Mouse (Mus musculus) Patski (cell line): ENCODE measurements around the gene Ocm. TPM values are rescaled to one million over a fixed set of nuclear protein-coding genes. Genes with fewer than 3 reads are reported as not detected.
A peak's percentile ranks its signal among the peaks of the same experiment; 100 is the strongest.

Source experiments
- ATAC-seq: fragments of 100-300 bp; one replicate; pipeline ENCODE4 v1.8.0; 2021
- CTCF ChIA-PET: fragments of 350-600 bp; sonication (Branson Sonifier 250); formaldehyde crosslinking; loops from one replicate; lab custom pipeline; 2022; ENCODE audit warnings: inconsistent platforms; lab: Charles Lee
- POLR2A ChIA-PET: fragments of 350-600 bp; sonication (Branson Sonifier 250); formaldehyde crosslinking; loops from one replicate; lab custom pipeline; 2022; ENCODE audit warnings: antibody characterized with exemption, inconsistent platforms; lab: Charles Lee
- DNase-seq: peaks from one replicate; pipeline ENCODE4 v3.0.0-alpha.2; 2011; ENCODE audit warnings: low read depth, low spot score
- H3K27me3 ChIP-seq: fragments of 371-371 bp; one replicate; pipeline ENCODE4 v1.5.1; 2021
- CTCF ChIP-seq: fragments of 100-300 bp; IDR thresholded peaks from one replicate; pipeline ENCODE4 v1.5.1; 2021
- in situ Hi-C: fragments of 300-500 bp; cut with MboI; formaldehyde crosslinking; loops from 3 replicates; pipeline ENCODE4 v1.11.1; 2018; ENCODE audit warnings: low pct_unique_long_range_greater_than_20kb, mixed read lengths
- polyA plus RNA-seq: library from polyadenylated mRNA; unstranded; gene quantifications from one replicate; pipeline ENCODE4 v1.2.3, GENCODE M21; 2021

Gene Ocm
- polyA plus RNA-seq, 1 experiment from 2014 or later = not detected

DNA sequence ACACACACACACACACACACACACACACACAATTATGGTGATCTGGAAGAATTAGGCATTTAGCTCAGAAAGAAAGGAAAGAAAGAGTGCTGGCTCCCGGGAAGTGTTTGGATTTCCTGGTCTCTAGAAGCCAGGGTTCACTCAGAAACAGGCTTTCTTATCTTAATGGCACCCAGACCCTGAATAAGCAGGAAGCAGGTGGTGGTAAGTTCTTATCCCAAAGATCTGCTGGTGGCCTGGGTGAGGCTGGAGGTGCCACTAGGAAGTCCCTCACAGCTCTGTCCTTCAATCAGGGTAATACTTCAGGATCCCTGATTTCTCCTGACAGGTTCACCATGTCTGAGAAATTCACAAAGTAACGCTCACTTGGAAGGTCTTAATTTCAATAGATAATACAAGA lies 44.1 kb downstream of the Ocm start:
- no peak for ATAC-seq
- no peaks in the 10 kb centered on the region for H3K27me3 ChIP-seq
- ChIA-PET POLR2A (interaction anchor here (0.7 kb wide), 1 partner anchor 277 kb away, joined by 3 read pairs; no protein-coding TSS in a partner anchor), CTCF (interaction anchor here (1.0 kb wide), 1 partner anchor 12 kb away, joined by 3 read pairs; no protein-coding TSS in a partner anchor)
- DNase-seq = no peak
- no peak for TF ChIP-seq CTCF
- in situ Hi-C loops = no loop called here

DNA sequence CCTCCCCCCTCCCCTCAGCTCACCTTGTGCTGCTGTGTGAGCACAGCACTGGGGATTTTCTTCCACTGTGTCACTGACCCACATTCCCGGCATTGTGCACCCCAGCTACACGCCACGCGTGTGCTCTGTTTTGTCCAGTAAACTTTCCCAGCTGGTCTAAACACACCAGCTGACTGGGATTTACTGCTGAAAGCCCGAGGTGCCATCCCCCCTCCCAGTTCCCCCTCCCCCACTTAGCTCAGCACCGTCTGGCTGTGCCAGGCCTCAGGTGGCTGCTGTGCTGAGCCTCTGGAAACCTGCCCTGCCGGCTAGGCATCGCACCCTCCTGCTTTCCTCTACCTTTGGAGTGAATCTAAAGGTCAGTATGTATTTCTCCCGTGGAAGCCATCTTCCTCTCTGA lies 45.6 kb downstream of the Ocm start:
- CTCF ChIA-PET = no interaction called here
- H3K27me3 ChIP-seq = no peaks in the 10 kb centered on the region
- no peak for DNase-seq
- ATAC-seq = no peak
- TF ChIP-seq CTCF = no peak
- in situ Hi-C loops = no loop called here
- POLR2A ChIA-PET = no interaction called here

- H3K27me3 ChIP-seq = no peaks in the 10 kb centered on the region
- CTCF ChIA-PET = no interaction called here
- ATAC-seq (no peak), DNase-seq (no peak)
- no peak for TF ChIP-seq CTCF
- POLR2A ChIA-PET = no interaction called here
- in situ Hi-C loops = no loop called here
These were observed 49.6 kb downstream of the Ocm start for GRCm38 (mm10) chr5:143976726-143977431.

DNA sequence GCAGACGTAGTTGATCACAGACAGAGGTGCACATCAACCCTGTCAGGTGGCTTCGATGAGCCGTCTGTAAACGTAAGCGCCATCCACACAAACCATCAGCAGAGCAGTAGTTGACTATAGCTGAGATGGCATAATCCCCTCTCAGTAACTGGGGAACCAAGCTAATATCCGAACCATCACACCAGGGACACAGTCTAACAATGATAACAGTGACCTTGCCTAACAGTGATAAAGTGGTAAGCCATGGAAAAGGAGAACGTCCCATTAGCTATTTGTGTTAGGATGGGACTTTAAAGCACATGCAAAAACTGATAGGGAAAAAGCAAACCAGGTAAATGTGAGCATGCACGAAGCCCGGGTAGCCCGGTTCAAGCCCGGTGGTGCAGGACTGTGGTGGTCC lies 50.2 kb downstream of the Ocm start:
- POLR2A ChIA-PET = no interaction called here
- CTCF ChIA-PET = interaction anchor here (2.2 kb wide), 1 partner anchor 14 kb away, joined by 7 read pairs; no protein-coding TSS in a partner anchor
- in situ Hi-C loops = no loop called here
- TF ChIP-seq CTCF = no peak
- ATAC-seq (no peak), DNase-seq (no peak)
- H3K27me3 ChIP-seq = no peaks in the 10 kb centered on the region

GRCm38 (mm10) chr5:143975631-143975933 lies 50.9 kb downstream of the Ocm start:
- ChIA-PET CTCF (interaction anchor here (1.3 to 2.2 kb wide), 3 partner anchors 13 to 43 kb away, joined by 3 to 7 read pairs (median 6); partner anchors contain the start of gene Rsph10b), POLR2A (no interaction called here)
- no peak for DNase-seq
- no peak for TF ChIP-seq CTCF
- H3K27me3 ChIP-seq = no peaks in the 10 kb centered on the region
- in situ Hi-C loops = no loop called here
- ATAC-seq = no peak

GRCm38 (mm10) chr5:143974931-143975630 lies 51.4 kb downstream of the Ocm start:
- CTCF ChIA-PET = interaction anchor here (1.3 to 2.2 kb wide), 3 partner anchors 12 to 43 kb away, joined by 3 to 7 read pairs (median 6); partner anchors contain the start of gene Rsph10b
- DNase-seq (no peak), ATAC-seq (peak; percentile 77)
- TF ChIP-seq CTCF = peak; percentile 80
- in situ Hi-C loops = no loop called here
- POLR2A ChIA-PET = no interaction called here
- no peaks in the 10 kb centered on the region for H3K27me3 ChIP-seq

DNA sequence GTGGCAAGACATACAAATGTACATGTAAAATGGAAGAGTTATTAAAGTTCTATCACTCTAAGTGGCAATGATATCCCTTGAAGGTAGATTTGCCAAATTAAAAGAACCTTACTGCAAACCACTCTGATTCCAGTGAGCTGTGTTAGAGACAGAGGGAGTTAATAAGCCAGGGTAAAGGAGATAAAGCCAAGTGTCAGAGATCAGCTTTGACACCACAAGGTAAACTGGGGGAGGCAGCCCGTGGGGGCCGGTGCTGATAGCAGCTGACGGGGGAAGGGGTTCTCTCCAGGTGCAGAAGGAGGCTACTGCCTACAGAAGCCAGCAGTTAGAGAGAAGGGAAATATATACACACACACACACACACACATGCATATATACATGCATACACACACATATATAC lies 53.8 kb downstream of the Ocm start:
- CTCF ChIA-PET = no interaction called here
- POLR2A ChIA-PET = no interaction called here
- in situ Hi-C loops = no loop called here
- no peaks in the 10 kb centered on the region for H3K27me3 ChIP-seq
- no peak for TF ChIP-seq CTCF
- ATAC-seq = no peak
- DNase-seq = no peak

Other genes starting within 250 kb of the Ocm start
- gene Eif2ak1, start 208.9 kb downstream of the Ocm start, polyA plus RNA-seq = 41.1 TPM
- gene Ankrd61, start 129.0 kb downstream of the Ocm start, polyA plus RNA-seq = 0.85 TPM
- gene Aimp2, start 116.8 kb downstream of the Ocm start, polyA plus RNA-seq = 53.8 TPM
- 13.1 TPM for gene Pms2, start 116.7 kb downstream of the Ocm start, polyA plus RNA-seq
- 0.47 TPM for gene Gm42421, start 98.5 kb downstream of the Ocm start, polyA plus RNA-seq
- gene Rsph10b, start 93.6 kb downstream of the Ocm start, polyA plus RNA-seq = 0.14 TPM
- gene Ccz1, start 11.8 kb downstream of the Ocm start, polyA plus RNA-seq = 103 TPM
- 19.7 TPM for gene Lmtk2, start 73.8 kb upstream of the Ocm start, polyA plus RNA-seq
- gene Bhlha15, start 163.6 kb upstream of the Ocm start, polyA plus RNA-seq = 0.03 TPM
- gene Tecpr1, start 196.9 kb upstream of the Ocm start, polyA plus RNA-seq = 32.8 TPM
- 136 TPM for gene Bri3, start 217.8 kb upstream of the Ocm start, polyA plus RNA-seq